Mouse (Mus musculus) urinary bladder, adult 2 months (tissue): ENCODE results near the gene Orc6. TPM values are rescaled to one million over a fixed set of nuclear protein-coding genes. Genes with fewer than 3 reads are reported as not detected.

Experiments
- DNase-seq: peaks from one replicate; pipeline ENCODE4 v3.0.0; 2022; ENCODE audit warnings: low spot score
- polyA plus RNA-seq: library from polyadenylated mRNA; depleted of rRNA; stranded (reverse); fragments of >200 nt; gene quantifications from 2 replicates; pipeline ENCODE4 v1.2.3, GENCODE M21; 2012; rRNA removed

Orc6 gene
- polyA plus RNA-seq = 25.1 and 31.3 TPM in 2 replicates

DNA sequence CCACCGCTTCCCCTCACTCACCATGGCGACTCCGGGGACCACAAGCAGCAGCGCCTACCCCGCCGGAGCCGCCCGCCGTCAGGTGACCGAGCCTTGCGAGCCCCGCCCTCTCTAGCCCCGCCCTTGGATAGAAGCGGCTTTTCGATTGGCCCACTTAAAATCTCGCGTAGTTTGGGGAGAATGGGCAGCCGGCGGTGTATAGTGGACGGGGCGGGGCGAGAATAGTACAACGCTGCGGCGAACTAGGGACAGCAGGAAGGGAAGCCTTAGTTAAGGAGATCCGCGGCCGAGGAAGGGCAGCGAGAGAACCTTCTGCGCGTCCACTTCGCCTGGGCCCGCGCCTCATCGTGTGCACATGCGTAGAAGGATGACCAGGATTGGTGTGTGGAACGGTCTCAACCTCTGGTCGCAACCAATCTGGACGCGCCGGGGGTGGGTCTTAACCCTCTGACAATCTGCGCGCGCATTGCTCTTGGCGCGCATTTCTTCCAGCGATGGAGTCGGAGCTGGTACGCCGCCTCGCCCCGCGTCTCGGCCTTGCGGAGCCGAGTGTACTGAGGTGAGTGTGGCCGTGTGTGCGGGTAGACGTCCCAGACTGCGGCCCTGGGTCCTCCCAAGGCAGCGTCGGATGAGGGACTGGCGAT lies at the start of gene Orc6, which contains the start of gene Vps35:
Gene Orc6, plus strand, starts transcription at position 199 of the 644 bp plus-strand sequence.
Gene Vps35, minus strand, starts transcription at position 369 of the 644 bp plus-strand sequence.
- peak; percentile 91 for DNase-seq

DNA sequence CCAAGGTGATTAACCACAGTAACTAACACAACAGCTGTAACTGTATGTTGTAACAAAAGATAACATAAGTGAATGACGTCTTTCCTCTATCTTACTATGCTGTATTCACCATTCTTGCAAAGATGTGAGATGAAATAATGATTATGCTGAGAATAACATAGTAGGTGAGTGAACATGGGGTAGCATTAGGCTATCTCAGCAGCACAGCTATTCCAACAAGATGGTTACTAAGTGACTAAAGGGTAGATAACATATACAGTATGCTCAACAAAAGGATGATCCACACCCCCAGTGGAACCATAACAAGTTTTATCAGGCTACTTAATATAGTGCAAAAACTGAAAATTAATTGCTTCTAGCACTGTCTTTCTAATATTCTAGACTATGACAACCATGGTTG lies 12.6 kb upstream of the Orc6 start:
- no peak for DNase-seq

DNA sequence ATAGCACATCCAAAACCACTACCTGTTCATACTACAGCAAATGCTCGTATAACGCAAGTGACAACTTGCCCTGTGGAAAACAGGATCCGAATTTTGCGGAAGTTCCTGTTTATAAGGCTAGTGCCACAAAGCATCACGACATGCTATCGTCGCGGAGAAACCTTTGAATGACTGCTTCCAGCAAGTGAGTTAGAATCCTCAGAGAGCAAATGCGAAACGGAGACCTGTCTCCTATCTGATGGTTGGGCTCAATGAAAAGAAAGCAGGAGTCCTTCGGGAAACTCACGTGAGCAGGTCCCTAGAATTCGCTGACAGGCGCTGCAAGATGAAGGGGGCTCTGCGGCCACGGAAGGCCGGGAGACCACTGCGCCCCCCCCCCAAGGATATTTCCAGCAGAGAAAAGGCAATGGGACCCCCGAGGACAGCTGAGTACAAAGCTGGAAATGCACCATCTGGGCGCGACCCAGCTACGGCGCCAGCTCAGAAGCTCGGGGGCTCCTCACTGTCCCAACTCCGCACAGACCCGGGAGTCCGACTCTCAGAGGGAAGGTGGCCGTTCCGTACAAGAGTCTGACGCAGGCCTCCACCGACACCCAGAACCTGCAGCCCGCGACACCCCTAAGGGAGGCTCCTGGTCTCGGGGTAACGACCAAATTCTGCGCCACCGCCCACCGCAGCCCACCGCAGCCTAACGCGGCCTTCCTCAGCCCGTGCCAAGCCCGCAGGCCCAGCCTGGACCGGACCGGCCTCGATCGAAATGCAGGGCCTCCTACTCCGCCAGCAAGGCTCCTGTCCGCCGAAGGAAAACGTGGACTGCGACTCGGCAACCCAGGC lies 615 bp upstream of the Orc6 start:
- no peak for DNase-seq

DNA sequence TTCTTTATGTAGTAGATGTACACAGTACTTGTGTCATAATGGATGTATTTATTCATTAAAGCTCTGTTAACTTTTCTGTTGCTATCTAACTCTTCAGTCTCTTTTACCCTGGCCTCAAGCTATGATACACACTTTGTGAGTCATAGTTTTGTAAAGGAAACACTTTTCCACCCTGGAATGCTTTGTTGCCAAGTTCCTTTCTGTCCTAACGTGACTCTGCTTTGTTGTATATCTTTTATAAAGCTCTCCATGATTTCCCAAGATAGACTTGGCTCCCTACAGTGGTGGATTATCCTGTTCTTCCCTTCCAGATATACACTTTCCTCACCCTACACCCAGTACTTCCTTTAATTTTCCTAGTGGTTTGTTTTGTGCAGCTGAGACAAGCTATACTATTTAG lies 2.5 kb downstream of the Orc6 start:
- no peak for DNase-seq

DNA sequence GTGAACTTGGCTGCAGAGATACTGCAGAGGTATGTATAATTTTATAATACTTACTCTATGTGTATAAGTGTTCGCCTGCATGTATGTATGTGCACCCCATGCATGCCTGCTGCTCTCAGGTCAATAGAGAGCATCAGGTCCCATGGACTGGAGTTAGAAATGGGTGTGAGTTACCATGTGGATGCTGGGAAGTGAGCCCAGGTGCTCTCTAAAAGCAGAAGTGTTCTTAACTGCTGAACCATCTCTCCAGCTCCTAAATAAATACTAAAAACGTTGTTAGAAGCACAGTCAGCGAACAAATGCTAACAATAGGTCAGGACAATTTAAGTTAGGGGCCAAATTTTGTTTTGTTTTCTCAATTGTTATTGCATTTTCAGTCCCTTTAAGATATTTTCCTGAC lies 3.5 kb downstream of the Orc6 start:
- no peak for DNase-seq

DNA sequence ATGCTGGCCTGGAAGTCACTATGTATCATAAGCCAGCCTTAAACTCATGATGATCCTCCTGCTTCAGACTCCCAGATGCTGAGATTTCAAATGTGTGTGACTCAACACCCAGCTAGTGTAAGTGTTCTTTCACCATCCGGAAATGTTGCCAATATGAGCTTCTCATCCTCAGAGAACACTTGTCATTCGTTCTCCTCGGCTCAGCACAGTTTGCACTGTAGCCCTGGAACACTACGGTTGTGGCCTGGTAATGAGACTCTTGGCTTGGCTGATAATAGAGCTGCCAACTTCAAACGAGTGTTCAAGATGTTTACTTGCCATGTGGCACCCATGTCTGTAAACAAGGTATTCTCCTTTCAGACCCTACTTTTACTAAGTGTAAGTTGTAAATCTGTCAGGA lies 4.1 kb downstream of the Orc6 start:
- no peak for DNase-seq

DNA sequence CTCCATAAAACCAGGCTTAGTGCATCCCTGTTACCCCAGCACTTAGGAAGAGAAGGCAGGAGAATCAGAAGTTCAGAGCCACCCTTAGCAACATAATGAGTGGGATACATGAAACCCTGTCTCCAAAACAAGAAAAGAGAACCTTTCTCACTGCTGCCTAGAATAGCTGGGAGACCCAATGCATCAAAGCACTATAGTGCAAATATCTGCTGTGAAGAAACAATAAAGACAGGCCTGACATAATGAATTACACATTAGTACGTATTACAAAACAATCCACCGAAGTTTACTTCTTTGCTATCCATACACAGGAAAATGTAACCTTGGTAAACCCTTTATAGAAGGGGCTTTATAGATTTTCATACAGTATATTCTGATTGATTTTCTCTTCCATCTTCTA lies 9.1 kb downstream of the Orc6 start:
- no peak for DNase-seq

DNA sequence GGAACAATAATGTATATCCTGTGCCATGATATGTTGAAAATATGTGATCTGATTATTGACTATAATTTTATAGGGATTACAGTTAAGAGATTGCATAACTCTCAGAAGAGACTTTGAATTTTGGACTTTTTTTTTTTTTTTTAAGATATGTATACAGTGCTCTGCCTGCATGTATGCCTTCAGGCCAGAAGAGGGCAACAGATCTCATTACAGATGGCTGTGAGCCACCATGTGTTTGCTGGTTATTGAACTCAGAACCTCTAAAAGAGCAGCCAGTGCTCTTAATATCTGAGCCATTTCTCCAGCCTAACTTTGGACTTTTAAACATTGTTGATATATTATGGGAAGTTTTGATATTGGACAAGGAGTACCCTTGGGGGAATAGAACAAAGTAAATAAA lies 12.3 kb downstream of the Orc6 start:
- no peak for DNase-seq

DNA sequence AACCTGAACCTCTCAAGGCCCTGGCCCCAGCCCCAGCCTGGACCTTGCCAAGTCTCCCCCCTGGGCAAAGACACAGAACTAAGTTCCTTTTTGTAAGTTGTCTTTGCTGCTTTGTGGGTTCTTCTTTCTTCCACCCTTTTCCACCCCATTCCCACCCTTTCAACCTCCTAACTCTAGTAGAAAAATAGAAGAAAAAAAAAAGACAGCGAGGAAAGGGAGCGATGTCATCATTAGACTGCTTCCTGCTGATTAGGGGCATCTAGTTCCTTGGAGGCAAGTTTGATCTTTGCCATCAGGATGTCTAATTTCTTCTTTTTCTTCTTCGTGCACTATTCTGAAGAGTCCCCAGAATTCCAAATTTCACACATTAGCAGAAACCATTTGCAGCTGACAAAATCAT lies 13.6 kb downstream of the Orc6 start:
- no peak for DNase-seq

DNA sequence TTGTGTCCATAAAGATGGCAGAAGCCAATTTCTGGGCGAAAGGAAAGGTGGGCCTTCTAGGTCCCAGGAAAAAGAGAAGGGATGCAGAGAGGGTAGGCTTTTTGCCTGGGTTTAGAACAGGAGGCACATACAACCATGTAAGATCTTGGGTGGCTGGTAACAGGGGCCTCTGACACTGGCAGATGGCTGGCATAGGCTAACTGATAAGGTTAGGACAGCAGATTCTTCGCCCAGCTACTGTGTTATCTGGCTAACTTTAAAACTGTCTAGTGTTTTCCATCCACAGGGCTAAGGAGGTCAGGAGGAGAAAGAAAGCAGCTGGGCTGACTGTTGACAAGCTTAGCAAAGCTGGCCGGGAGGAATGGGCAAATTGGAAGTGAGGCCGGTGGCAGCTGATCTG lies 19.1 kb downstream of the Orc6 start:
- DNase-seq = no peak

DNA sequence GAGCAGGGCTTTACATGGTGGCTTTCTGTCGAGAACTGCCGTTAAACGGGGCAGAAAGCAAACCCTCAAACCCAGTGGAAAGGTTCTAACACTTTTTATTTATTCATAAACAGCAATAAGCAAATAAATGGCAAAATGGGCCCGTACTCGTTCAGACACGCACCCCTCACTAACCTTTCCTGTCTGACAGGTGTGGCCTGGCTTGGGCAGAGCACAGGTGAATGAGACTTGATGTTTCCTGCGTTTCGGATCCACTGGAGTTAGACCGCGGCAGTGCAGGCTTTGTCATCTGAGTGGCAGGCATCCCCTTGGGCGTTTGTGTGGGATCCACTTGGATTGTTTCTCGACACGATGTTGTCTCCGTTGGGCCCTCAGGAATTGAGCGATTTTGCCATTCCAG lies 22.5 kb downstream of the Orc6 start:
- peak; percentile 37 for DNase-seq

DNA sequence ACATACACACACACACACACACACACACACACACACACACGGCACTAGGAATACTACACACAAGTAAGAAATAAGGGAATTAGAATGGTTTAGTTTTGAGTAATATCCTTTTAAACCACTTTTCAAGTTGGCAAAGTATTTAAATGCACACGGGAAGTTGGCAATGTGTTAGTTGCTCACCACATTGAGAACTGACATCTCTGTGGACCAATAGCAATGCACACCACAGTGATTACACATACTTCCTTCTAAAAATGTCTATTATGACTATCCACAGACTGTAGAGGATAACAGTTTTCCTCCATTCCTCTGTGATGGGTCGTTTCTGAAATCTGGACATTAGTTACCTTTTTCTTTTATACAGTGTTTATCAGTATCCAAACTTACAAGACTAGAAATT lies 23.7 kb downstream of the Orc6 start:
- no peak for DNase-seq

DNA sequence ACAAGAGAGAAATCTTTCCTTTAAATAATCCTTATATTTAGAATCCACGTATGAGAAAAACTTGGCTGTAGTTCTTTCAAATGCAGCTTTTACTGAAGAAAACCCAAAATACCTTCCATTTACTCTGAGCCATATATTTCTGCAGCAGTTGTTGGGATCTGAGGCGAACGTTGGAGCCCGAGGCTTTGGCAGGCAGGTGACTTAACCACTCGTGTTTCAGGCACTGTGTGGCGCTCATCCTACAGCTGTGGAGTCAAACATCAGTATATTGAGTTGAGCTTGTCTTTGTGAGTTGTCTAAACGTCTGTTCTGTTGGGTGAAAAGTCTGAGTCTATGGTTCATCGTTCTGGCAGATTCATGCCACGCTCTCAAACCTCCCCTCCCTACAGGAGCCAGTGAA lies 27.6 kb downstream of the Orc6 start:
- DNase-seq = no peak

DNA sequence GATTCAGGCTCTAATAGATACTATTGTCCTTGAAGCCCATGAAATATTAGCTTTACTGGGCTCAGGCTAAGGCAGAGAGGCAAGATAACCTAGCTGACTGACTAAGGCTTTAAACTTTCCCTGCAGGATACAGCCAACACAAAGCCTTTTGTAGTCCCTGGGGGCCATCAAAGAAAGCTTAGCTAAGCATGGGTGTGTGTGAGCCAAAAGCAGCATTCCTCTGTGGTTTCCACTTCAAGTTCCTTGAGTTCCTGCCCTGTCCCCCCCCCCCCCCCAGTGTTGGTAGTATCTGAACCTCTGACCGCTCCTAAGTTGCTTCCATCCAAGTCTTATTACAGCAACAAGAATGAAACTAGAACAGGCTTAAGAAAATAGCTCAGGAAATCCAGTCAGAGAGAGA lies 30.1 kb downstream of the Orc6 start:
- no peak for DNase-seq

DNA sequence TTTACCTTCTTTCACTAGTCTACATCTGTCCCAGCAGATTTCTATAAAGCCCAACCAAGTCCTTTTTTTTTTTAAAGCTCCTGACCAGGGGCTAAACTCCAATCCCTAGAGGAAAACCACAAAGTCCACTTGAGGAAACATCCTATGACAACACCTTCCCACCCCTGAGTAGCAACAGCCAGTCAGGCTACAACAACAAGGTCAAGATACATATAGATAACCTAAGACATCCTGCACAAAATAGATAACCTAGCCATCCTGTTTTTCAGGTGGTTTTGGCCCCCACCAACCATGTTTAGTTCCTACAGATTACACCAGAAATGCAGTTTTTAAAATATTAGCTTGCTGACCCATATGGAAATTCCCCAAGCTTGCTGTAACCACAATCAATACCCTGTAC lies 35.7 kb downstream of the Orc6 start:
- no peak for DNase-seq

DNA sequence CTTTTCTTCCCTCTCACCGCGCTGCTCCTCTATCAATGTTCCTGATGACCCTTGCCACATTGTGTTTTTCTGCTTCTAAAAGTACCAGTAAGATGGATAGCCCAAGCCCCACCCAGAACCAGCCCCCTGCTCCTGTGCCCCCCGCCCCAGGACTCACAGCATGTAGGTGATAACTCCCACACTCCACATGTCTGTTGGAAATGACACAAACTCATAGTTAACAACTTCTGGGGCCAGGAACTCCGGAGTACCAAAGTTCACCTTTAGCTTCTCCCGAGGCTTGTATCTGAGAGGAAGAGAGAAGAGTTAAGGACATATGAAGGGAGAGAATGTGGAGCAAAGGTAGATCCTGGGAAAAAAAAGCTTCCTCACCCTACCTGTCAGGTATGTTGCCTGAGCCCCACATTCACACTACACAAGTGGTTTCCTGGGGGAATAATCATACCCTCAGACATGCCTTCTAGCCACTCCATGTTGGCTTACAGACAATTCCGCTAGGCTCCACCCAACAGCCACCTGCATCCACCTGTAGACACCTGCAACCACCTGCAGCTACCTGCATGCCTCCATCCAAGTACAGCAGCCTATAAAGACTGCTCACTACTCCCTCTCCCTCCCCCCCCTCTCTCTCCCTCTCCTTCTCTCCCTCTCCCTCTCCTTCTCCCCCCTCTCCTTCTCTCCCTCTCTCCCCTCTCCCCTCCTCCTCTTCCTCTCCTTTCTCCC lies 36.9 kb downstream of the Orc6 start:
- no peak for DNase-seq

DNA sequence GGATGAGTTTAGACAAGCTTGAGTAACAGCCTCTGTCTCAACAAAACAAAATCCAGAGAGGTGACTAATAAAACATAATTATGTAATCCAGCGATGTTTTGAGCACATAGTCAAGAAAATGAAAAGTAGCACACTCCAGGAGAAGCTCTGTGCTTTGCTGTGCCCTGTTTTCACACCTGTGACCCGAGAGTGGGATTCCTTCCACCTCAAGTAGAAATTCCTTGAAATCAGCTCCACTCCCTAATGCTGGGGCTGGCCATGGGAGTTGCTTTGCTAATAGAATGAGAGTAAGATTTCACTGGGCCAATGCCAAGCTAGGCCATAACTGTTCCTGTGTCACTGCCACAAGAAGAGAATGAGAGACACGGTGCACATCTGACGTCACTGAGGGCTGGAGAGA lies 38.2 kb downstream of the Orc6 start:
- DNase-seq = no peak

DNA sequence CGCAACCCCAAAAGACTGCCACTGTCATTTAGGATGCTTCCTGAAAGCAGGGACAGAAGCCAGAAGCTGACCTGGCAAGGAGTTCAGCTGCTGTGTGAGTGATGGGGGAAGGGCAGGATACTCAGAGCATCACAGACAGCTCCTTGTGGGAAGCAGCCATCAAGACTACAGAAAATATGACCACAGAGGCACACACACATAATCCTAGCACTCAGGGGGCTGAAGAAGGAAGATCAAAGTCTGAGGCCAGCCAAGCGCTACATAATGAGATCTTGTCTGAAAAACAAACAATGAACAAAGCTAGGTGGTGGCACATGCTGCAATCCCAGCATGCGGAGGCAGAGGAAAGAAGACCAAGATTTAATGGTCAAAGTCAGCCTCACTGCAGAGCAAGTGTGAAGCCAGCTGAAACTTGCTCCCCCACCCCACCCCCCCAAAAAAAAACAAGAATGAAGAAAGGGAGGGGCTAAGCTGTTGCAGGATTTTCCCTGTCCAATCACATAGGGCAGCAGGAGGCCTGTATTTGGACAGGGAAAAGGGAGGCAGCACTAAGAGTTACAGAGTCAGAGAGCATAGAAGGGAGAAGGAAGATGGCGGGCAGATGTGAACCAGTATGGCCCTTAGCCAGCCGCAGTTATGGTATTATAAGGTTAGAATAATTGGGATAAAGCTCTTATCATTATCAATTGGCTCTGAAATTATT lies 40.6 kb downstream of the Orc6 start:
- DNase-seq = no peak

DNA sequence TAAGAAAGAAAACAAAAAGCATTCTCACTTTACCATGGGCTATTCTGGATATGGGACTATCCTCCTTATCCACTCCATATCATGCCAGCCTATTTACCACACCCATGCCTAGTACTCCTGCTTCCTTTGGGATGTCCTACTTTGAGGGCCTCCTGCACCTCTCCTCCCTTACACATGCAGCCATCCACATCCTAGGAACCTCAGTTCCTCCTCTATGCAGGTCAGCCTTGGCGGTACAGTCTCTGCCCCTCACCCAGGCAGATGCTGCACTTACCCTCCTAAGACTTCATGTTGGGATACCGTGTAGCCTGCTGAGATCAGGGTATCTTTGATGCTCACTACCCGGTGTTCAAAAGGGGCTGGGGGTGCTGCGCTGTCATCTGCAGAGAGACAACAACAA lies 53.9 kb downstream of the Orc6 start:
- DNase-seq = no peak
